Mouse (Mus musculus) forebrain, postnatal 0 days (tissue): ENCODE results near the gene Dock9. TPM values are rescaled to one million over a fixed set of nuclear protein-coding genes. Genes with fewer than 3 reads are reported as not detected.

Experiments
- ATAC-seq: fragments of 200-750 bp; cut with Nextera tagmentation; 2 replicates; pipeline ENCODE4 v1.8.0; 2017; ENCODE audit warnings: mild to moderate bottlenecking, moderate library complexity
- DNase-seq: peaks from one replicate; pipeline ENCODE4 v3.0.0-alpha.2; 2015
- H3K27ac ChIP-seq: fragments of 300-500 bp; sonication (generic); 2 replicates; pipeline ENCODE4 v1.5.1; 2014; ENCODE audit warnings: low read depth, mild to moderate bottlenecking, antibody characterized with exemption, low read length, moderate library complexity, mixed read lengths
- H3K27me3 ChIP-seq: fragments of 300-500 bp; sonication (generic); 2 replicates; pipeline ENCODE4 v1.6.1; 2014; ENCODE audit warnings: mild to moderate bottlenecking, low read length, mixed read lengths; ENCODE audit not compliant: insufficient read depth
- H3K36me3 ChIP-seq: fragments of 300-500 bp; sonication (generic); 2 replicates; pipeline ENCODE4 v1.6.1; 2014; ENCODE audit warnings: mild to moderate bottlenecking, moderate library complexity; ENCODE audit not compliant: insufficient read depth
- H3K4me1 ChIP-seq: fragments of 300-500 bp; sonication (generic); 2 replicates; pipeline ENCODE4 v1.6.1; 2014; ENCODE audit warnings: antibody characterized with exemption; ENCODE audit not compliant: insufficient read depth
- H3K4me2 ChIP-seq: fragments of 300-500 bp; sonication (generic); 2 replicates; pipeline ENCODE4 v1.6.1; 2014; ENCODE audit warnings: low read depth, mild to moderate bottlenecking, moderate library complexity
- H3K4me3 ChIP-seq: fragments of 300-500 bp; sonication (generic); 2 replicates; pipeline ENCODE4 v1.5.1; 2014; ENCODE audit warnings: low read depth, low read length, mixed read lengths
- H3K9ac ChIP-seq: fragments of 300-500 bp; sonication (generic); 2 replicates; pipeline ENCODE4 v1.6.1; 2014; ENCODE audit warnings: mild to moderate bottlenecking
- H3K9me3 ChIP-seq: fragments of 300-500 bp; sonication (generic); 2 replicates; pipeline ENCODE4 v1.6.1; 2016; ENCODE audit warnings: low read length
- CTCF ChIP-seq: sonication (generic); IDR thresholded peaks from 2 replicates; pipeline ENCODE4 v1.5.1; 2016; ENCODE audit warnings: antibody characterized with exemption, control low read depth, low read depth
- WGBS: fragments of 180-500 bp; shearing (Covaris S2); extraction: QIAGEN DNeasy Blood & Tissue Kit; methylation state at CpG from one replicate; pipeline ENCODE4 v1.1.7; 2014; 5-methylcytosine and 5-hydroxymethylcytosine counted together
- polyA plus RNA-seq: library from polyadenylated mRNA; unstranded; fragments of >200 nt; fragmentation: Nextera tagmentation; extraction: Ambion mirVana; gene quantifications from 2 replicates; pipeline ENCODE4 v1.2.1, GENCODE M21; 2015
- total RNA-seq: library from RNA; depleted of rRNA; stranded (reverse); fragments of >200 nt; gene quantifications from 2 replicates; pipeline ENCODE4 v1.2.3, GENCODE M21; 2014

The Dock9 gene
- total and polyA plus RNA-seq, 2 experiments from 2014 or later = 14.2 to 87.2 TPM

- ATAC-seq = no peak
- TF ChIP-seq CTCF = no peak
Observed at GRCm38 (mm10) chr14:121656912-121657311, 140.7 kb downstream of the Dock9 start.

GRCm38 (mm10) chr14:121654977-121655376, 142.7 kb downstream of the Dock9 start:
- no peak overlapping the region for H3K27ac ChIP-seq
- H3K4me3 ChIP-seq = no peak overlapping the region
- H3K27me3 ChIP-seq = no peaks in the 10 kb centered on the region
- no peak for ATAC-seq
- no peaks in the 10 kb centered on the region for H3K9me3 ChIP-seq
- H3K4me2 ChIP-seq = no peak overlapping the region
- H3K9ac ChIP-seq = no peak overlapping the region
- DNase-seq = no peak
- WGBS = 60% methylated on average over 2 of the region's 2 CpGs
- no peaks in the 10 kb centered on the region for H3K4me1 ChIP-seq
- TF ChIP-seq CTCF = no peak
- H3K36me3 ChIP-seq = peaks cover 44% of the 10 kb centered on the region

More at GRCm38 (mm10) chr14:121656912-121657311, 140.7 kb downstream of the Dock9 start:
- Histone ChIP-seq H3K9ac (no peak overlapping the region), H3K4me1 (no peaks in the 10 kb centered on the region), H3K4me2 (no peak overlapping the region), H3K4me3 (no peak overlapping the region), H3K36me3 (peaks cover 35% of the 10 kb centered on the region), H3K27me3 (no peaks in the 10 kb centered on the region), H3K9me3 (no peaks in the 10 kb centered on the region), H3K27ac (no peak overlapping the region)
- WGBS = 88% methylated on average over 10 of the region's 10 CpGs
- no peak for DNase-seq

- Histone ChIP-seq H3K4me3 (no peak overlapping the region), H3K4me2 (no peak overlapping the region), H3K27ac (no peak overlapping the region), H3K4me1 (no peaks in the 10 kb centered on the region), H3K27me3 (no peaks in the 10 kb centered on the region), H3K9me3 (no peaks in the 10 kb centered on the region), H3K9ac (no peak overlapping the region), H3K36me3 (peaks cover 44% of the 10 kb centered on the region)
- TF ChIP-seq CTCF = no peak
- WGBS = 75% methylated on average over 7 of the region's 7 CpGs
- ATAC-seq = no peak
- no peak for DNase-seq
Observed at GRCm38 (mm10) chr14:121654416-121654967, 143.1 kb downstream of the Dock9 start.

GRCm38 (mm10) chr14:121653717-121654116, 143.9 kb downstream of the Dock9 start:
- Histone ChIP-seq H3K9me3 (no peaks in the 10 kb centered on the region), H3K9ac (no peak overlapping the region), H3K36me3 (peaks cover 44% of the 10 kb centered on the region), H3K27ac (no peak overlapping the region), H3K4me3 (no peak overlapping the region), H3K4me1 (no peaks in the 10 kb centered on the region), H3K27me3 (no peaks in the 10 kb centered on the region), H3K4me2 (no peak overlapping the region)
- ATAC-seq = no peak
- DNase-seq = no peak
- no peak for TF ChIP-seq CTCF
- 91% methylated on average over 10 of the region's 10 CpGs for WGBS

GRCm38 (mm10) chr14:121653241-121653640, 144.4 kb downstream of the Dock9 start:
- Histone ChIP-seq H3K4me2 (no peak overlapping the region), H3K36me3 (peaks cover 40% of the 10 kb centered on the region), H3K9ac (no peak overlapping the region), H3K9me3 (no peaks in the 10 kb centered on the region), H3K4me3 (no peak overlapping the region), H3K27ac (no peak overlapping the region), H3K27me3 (no peaks in the 10 kb centered on the region), H3K4me1 (no peaks in the 10 kb centered on the region)
- 81% methylated on average over 7 of the region's 7 CpGs for WGBS
- DNase-seq = no peak
- ATAC-seq = no peak
- TF ChIP-seq CTCF = no peak

GRCm38 (mm10) chr14:121648581-121649060, 149.0 kb downstream of the Dock9 start:
- Histone ChIP-seq H3K9ac (no peak overlapping the region), H3K27ac (no peak overlapping the region), H3K27me3 (no peaks in the 10 kb centered on the region), H3K4me1 (no peaks in the 10 kb centered on the region), H3K4me2 (no peak overlapping the region), H3K4me3 (no peak overlapping the region), H3K36me3 (peaks cover 25% of the 10 kb centered on the region), H3K9me3 (no peaks in the 10 kb centered on the region)
- no peak for TF ChIP-seq CTCF
- DNase-seq = no peak
- no peak for ATAC-seq
- 68% methylated on average over 9 of the region's 9 CpGs for WGBS

GRCm38 (mm10) chr14:121647693-121648092, 149.9 kb downstream of the Dock9 start:
- DNase-seq = no peak

More at GRCm38 (mm10) chr14:121647693-121648092, 149.9 kb downstream of the Dock9 start:
- no peaks in the 10 kb centered on the region for H3K27me3 ChIP-seq
- no peak overlapping the region for H3K9ac ChIP-seq
- TF ChIP-seq CTCF = no peak
- H3K27ac ChIP-seq = no peak overlapping the region
- H3K9me3 ChIP-seq = no peaks in the 10 kb centered on the region
- ATAC-seq = no peak
- H3K4me3 ChIP-seq = no peak overlapping the region
- peaks cover 26% of the 10 kb centered on the region for H3K36me3 ChIP-seq
- 87% methylated on average over 6 of the region's 6 CpGs for WGBS
- H3K4me1 ChIP-seq = no peaks in the 10 kb centered on the region
- no peak overlapping the region for H3K4me2 ChIP-seq
